Mouse (Mus musculus): ENCODE measurements around the gene Hsp90aa1. TPM values are rescaled to one million over a fixed set of nuclear protein-coding genes. Genes with fewer than 3 reads are reported as not detected.
"Not testable (repeated sequence)": the region's sequence is repeated elsewhere in the genome, so short reads cannot be mapped to it uniquely, and the experiment has no call there.

Hsp90aa1 gene
- polyA plus RNA-seq, 1 experiment from 2014 or later = 712 TPM

DNA sequence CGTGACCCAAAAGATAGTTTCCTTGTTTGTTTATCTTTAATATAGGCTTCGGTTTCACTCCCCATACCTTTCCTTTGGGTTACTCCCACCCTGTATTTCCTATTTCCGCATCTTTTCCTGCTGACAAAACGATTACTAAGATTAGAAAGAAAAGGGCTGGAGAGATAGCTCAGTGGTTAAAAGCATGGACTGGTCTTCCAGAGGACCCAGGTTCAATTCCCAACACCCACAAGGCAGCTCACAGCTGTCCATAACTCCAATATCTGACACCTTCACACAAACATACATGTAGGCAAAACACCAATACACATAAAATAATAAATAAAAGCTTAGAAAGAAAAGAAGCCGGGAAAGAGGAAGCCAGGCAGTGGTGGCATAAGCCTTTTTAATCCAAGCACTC, 5.1 kb downstream of the Hsp90aa1 start:
- no peak for ATAC-seq (ENCODE audit: insufficient number of reproducible peaks, low FRiP score, low TSS enrichment, low read depth)
- Histone ChIP-seq H3K27ac (no peak overlapping the region), H3K4me1 (peaks cover 14% of the 10 kb centered on the region), H3K9me3 (no peaks in the 10 kb centered on the region), H3K27me3 (no peaks in the 10 kb centered on the region), H3K4me2 (no peak overlapping the region), H3K9ac (no peak overlapping the region), H3K4me3 (no peak overlapping the region), H3K36me3 (peaks cover 12% of the 10 kb centered on the region)
- WGBS = 70% methylated on average over 5 of the region's 5 CpGs

- peaks cover 12% of the 10 kb centered on the region for H3K36me3 ChIP-seq
- no peak for ATAC-seq (ENCODE audit: insufficient number of reproducible peaks, low FRiP score, low TSS enrichment, low read depth)
- H3K27ac ChIP-seq = peak overlapping the region; percentile 84
- no peaks in the 10 kb centered on the region for H3K9me3 ChIP-seq
- 42% methylated on average over 9 of the region's 9 CpGs for WGBS
- H3K4me2 ChIP-seq = peak overlapping the region; percentile 81
- H3K27me3 ChIP-seq = no peaks in the 10 kb centered on the region
- H3K4me3 ChIP-seq = peak overlapping the region; percentile 100
- peak overlapping the region; percentile 81 for H3K9ac ChIP-seq
- H3K4me1 ChIP-seq = peaks cover 14% of the 10 kb centered on the region
These were observed 5.5 kb downstream of the Hsp90aa1 start for GRCm38 (mm10) chr12:110696975-110697400.

GRCm38 (mm10) chr12:110696173-110696974, 6.2 kb downstream of the Hsp90aa1 start:
- H3K27ac ChIP-seq = peak overlapping the region; percentile 93
- peak; percentile 94 for ATAC-seq (ENCODE audit: insufficient number of reproducible peaks, low FRiP score, low TSS enrichment, low read depth)
- H3K4me2 ChIP-seq = peak overlapping the region; percentile 81
- H3K4me3 ChIP-seq = peak overlapping the region; percentile 100
- H3K36me3 ChIP-seq = peaks cover 17% of the 10 kb centered on the region
- no peaks in the 10 kb centered on the region for H3K27me3 ChIP-seq
- WGBS = under 1% methylated on average over 81 of the region's 89 CpGs
- H3K9me3 ChIP-seq = no peaks in the 10 kb centered on the region
- H3K9ac ChIP-seq = peak overlapping the region; percentile 97
- H3K4me1 ChIP-seq = peaks cover 14% of the 10 kb centered on the region

GRCm38 (mm10) chr12:110695676-110696171, 6.8 kb downstream of the Hsp90aa1 start:
- ATAC-seq (ENCODE audit: insufficient number of reproducible peaks, low FRiP score, low TSS enrichment, low read depth) = peak; percentile 4
- Histone ChIP-seq H3K4me1 (peaks cover 14% of the 10 kb centered on the region), H3K4me3 (peak overlapping the region; percentile 100), H3K9me3 (no peaks in the 10 kb centered on the region), H3K27ac (peak overlapping the region; percentile 93), H3K36me3 (peaks cover 19% of the 10 kb centered on the region), H3K27me3 (no peaks in the 10 kb centered on the region), H3K4me2 (peak overlapping the region; percentile 49), H3K9ac (peak overlapping the region; percentile 97)
- under 1% methylated on average over 52 of the region's 55 CpGs for WGBS

DNA sequence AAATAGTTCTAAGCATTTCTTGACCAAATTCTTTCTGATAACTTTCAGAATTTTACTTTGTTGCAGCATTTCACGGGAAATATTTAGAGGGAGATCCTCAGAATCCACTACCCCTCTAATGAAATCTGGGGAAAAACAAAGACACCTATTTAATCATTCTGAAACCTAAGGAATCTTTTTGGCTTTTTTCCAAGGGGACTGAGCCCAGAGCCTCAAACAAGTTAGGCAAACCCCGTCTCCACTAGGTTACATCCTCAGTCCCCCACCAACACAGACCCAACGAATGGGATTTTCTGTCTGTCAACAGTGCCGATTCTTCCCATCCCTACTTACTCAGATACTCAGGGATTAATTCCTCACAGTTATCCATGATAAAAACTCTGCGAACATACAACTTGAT, 9.2 kb downstream of the Hsp90aa1 start:
- not testable (repeated sequence) for ATAC-seq (ENCODE audit: insufficient number of reproducible peaks, low FRiP score, low TSS enrichment, low read depth); H3K27me3 ChIP-seq; H3K9me3 ChIP-seq; H3K27ac ChIP-seq; H3K9ac ChIP-seq; H3K4me2 ChIP-seq; H3K4me3 ChIP-seq
- WGBS = 69% methylated on average over 5 of the region's 5 CpGs
- Histone ChIP-seq H3K4me1 (peaks cover 14% of the 10 kb centered on the region), H3K36me3 (peaks cover 40% of the 10 kb centered on the region)

DNA sequence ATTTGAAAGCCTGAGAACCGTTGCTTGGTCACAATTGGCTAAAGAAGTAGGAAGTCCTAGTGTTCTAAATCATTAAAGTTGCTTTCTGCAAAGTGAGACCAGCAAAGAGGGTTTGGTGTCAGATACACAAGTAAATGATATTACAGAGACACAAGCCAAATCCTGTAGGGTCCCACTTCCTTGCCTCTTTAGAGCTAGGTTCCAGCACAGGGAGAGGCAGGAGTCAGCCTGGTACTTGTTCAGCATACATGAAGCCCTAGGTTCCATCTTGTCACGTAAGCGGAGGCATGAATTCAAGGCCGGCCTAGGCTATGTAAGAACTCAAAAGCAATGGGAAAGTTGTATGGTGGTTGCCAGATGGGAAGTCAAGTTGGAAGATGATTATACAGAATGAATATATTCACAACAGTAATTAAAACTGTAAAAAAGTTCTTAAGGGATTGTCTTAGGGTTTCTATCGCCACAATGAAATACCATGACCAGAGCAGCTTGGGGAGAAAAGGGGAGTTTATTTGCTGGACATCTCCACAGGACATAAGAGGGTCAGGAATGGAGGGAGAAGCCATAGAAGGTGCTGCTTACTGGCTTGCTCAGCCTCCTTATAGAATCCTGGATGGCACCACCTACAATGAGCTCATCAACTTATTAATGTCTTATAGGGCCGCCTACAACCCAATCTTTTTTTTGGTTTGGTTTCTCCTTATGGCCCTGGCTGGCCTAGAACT, 12.4 kb downstream of the Hsp90aa1 start:
- Histone ChIP-seq H3K4me1 (peaks cover 13% of the 10 kb centered on the region), H3K4me2 (no peak overlapping the region), H3K36me3 (peaks cover 49% of the 10 kb centered on the region), H3K27me3 (no peaks in the 10 kb centered on the region), H3K27ac (no peak overlapping the region), H3K9ac (no peak overlapping the region), H3K9me3 (no peaks in the 10 kb centered on the region), H3K4me3 (no peak overlapping the region)
- no peak for ATAC-seq (ENCODE audit: insufficient number of reproducible peaks, low FRiP score, low TSS enrichment, low read depth)
- WGBS = 87% methylated on average over 6 of the region's 6 CpGs

GRCm38 (mm10) chr12:110688921-110689320, 13.6 kb downstream of the Hsp90aa1 start:
- Histone ChIP-seq H3K36me3 (peaks cover 42% of the 10 kb centered on the region), H3K27ac (peak overlapping the region; percentile 65; the same call in 1 of the 2 replicates)
- H3K4me2 ChIP-seq; H3K27me3 ChIP-seq; H3K9me3 ChIP-seq; H3K4me1 ChIP-seq; ATAC-seq (ENCODE audit: insufficient number of reproducible peaks, low FRiP score, low TSS enrichment, low read depth); H3K4me3 ChIP-seq; H3K9ac ChIP-seq: not testable (repeated sequence)
- 93% methylated on average over 3 of the region's 3 CpGs for WGBS

- no peaks in the 10 kb centered on the region for H3K27me3 ChIP-seq
- no peak overlapping the region for H3K4me2 ChIP-seq
- H3K9ac ChIP-seq = no peak overlapping the region
- H3K36me3 ChIP-seq = peaks cover 42% of the 10 kb centered on the region
- H3K9me3 ChIP-seq = no peaks in the 10 kb centered on the region
- H3K27ac ChIP-seq = peak overlapping the region; percentile 65
- H3K4me3 ChIP-seq = no peak overlapping the region
- ATAC-seq (ENCODE audit: insufficient number of reproducible peaks, low FRiP score, low TSS enrichment, low read depth) = peak; percentile 79
- H3K4me1 ChIP-seq = peaks cover 6% of the 10 kb centered on the region
- 54% methylated on average over 12 of the region's 12 CpGs for WGBS
These were observed 14.4 kb downstream of the Hsp90aa1 start for GRCm38 (mm10) chr12:110687894-110688734.

DNA sequence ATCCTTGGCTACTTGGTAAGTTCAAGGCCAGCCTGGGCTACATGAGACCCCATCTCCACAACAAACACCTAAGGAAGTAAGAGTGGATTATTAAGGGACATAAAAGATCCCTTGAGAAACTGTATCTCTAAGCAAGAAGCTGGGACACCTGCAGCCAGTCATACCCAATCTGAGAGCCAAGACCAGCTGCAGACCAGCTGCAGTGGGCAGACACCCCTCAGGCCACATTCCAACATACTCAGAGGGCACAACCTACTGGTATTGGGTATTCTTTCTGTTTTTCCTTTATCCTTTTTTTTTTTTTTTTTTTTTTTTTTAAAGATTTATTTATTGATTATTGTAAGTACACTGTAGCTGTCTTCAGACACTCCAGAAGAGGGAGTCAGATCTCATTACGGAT, 18.9 kb downstream of the Hsp90aa1 start:
- H3K36me3 ChIP-seq = peaks cover 10% of the 10 kb centered on the region; the same call in 1 of the 2 replicates
- H3K27ac ChIP-seq = no peak overlapping the region
- H3K9ac ChIP-seq = no peak overlapping the region
- no peaks in the 10 kb centered on the region for H3K27me3 ChIP-seq
- no peak overlapping the region for H3K4me2 ChIP-seq
- 100% methylated on average over 1 of the region's 1 CpGs for WGBS
- no peak overlapping the region for H3K4me3 ChIP-seq
- H3K4me1 ChIP-seq = peaks cover 10% of the 10 kb centered on the region
- no peak for ATAC-seq (ENCODE audit: insufficient number of reproducible peaks, low FRiP score, low TSS enrichment, low read depth)
- H3K9me3 ChIP-seq = no peaks in the 10 kb centered on the region

GRCm38 (mm10) chr12:110682561-110683299, 19.8 kb downstream of the Hsp90aa1 start, which contains the start of gene 1700001K19Rik:
TSS of gene 1700001K19Rik (minus strand) at chr12:110682619.
- Histone ChIP-seq H3K4me2 (no peak within 1 kb of the TSS), H3K36me3 (0 out of 2 replicates have a peak, but pooled peaks cover 4% of the 10 kb centered on the region), H3K9me3 (no peaks in the 10 kb centered on the region), H3K4me1 (0 out of 2 replicates have a peak, but pooled peaks cover 4% of the 10 kb centered on the region), H3K27ac (no peak within 1 kb of the TSS), H3K4me3 (no peak within 1 kb of the TSS), H3K9ac (no peak within 1 kb of the TSS), H3K27me3 (no peaks in the 10 kb centered on the region)
- ATAC-seq (ENCODE audit: insufficient number of reproducible peaks, low FRiP score, low TSS enrichment, low read depth) = no peak
- WGBS = 78% methylated on average over 9 of the region's 9 CpGs

DNA sequence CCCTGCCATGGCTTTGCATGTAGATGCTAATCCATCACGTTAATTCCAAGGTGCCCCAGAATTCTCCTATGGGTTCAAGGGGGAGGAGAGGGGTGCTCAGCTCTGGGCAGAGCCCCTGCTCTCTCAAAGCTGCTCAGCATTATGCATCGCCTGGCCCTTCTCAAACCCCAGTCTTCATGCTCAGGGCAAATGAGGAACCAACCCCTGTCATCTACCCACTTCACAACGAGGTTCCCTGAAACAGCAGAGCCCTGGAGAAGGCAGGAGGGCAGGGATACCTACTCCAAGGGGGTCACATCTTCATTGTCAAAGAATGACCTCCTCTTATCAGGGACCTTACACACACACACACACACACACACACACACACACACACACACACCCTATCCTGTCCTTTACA, 20.6 kb downstream of the Hsp90aa1 start:
- WGBS = 65% methylated on average over 3 of the region's 3 CpGs
- H3K27me3 ChIP-seq = no peaks in the 10 kb centered on the region
- H3K27ac ChIP-seq = no peak overlapping the region
- H3K4me2 ChIP-seq = no peak overlapping the region
- no peak for ATAC-seq (ENCODE audit: insufficient number of reproducible peaks, low FRiP score, low TSS enrichment, low read depth)
- no peaks in the 10 kb centered on the region for H3K9me3 ChIP-seq
- no peak overlapping the region for H3K9ac ChIP-seq
- 0 out of 2 replicates have a peak, but pooled peaks cover 4% of the 10 kb centered on the region for H3K36me3 ChIP-seq
- H3K4me1 ChIP-seq = 0 out of 2 replicates have a peak, but pooled peaks cover 4% of the 10 kb centered on the region
- no peak overlapping the region for H3K4me3 ChIP-seq
